Mouse (Mus musculus) midbrain, postnatal 0 days (tissue): ENCODE data around the gene Ccsap. TPM values are rescaled to one million over a fixed set of nuclear protein-coding genes. Genes with fewer than 3 reads are reported as not detected.

Experiments
- ATAC-seq: fragments of 200-750 bp; cut with Nextera tagmentation; 2 replicates; pipeline ENCODE4 v1.8.0; 2017; ENCODE audit warnings: moderate number of reproducible peaks, mild to moderate bottlenecking, moderate TSS enrichment, moderate library complexity; ENCODE audit not compliant: low FRiP score
- DNase-seq: peaks from one replicate; pipeline ENCODE4 v3.0.0-alpha.2; 2015; ENCODE audit warnings: low spot score
- H3K27ac ChIP-seq: fragments of 300-500 bp; sonication (generic); 2 replicates; pipeline ENCODE4 v1.5.1; 2014; ENCODE audit warnings: low read depth, mild to moderate bottlenecking, low read length, mixed read lengths
- H3K27me3 ChIP-seq: fragments of 300-500 bp; sonication (generic); 2 replicates; pipeline ENCODE4 v1.6.1; 2014; ENCODE audit warnings: low read length, control low read depth, mixed read lengths; ENCODE audit not compliant: insufficient read depth
- H3K36me3 ChIP-seq: fragments of 300-500 bp; sonication (generic); 2 replicates; pipeline ENCODE4 v1.6.1; 2014; ENCODE audit warnings: low read length, control low read depth, mixed read lengths; ENCODE audit not compliant: insufficient read depth
- H3K4me1 ChIP-seq: fragments of 300-500 bp; sonication (generic); 2 replicates; pipeline ENCODE4 v1.6.1; 2014; ENCODE audit warnings: mild to moderate bottlenecking, control low read depth, antibody characterized with exemption, low read length, mixed read lengths; ENCODE audit not compliant: insufficient read depth
- H3K4me2 ChIP-seq: fragments of 300-500 bp; sonication (generic); 2 replicates; pipeline ENCODE4 v1.6.1; 2014; ENCODE audit warnings: low read depth, mild to moderate bottlenecking, low read length, mixed read lengths; ENCODE audit not compliant: poor library complexity, severe bottlenecking
- H3K4me3 ChIP-seq: fragments of 300-500 bp; sonication (generic); 2 replicates; pipeline ENCODE4 v1.5.1; 2014; ENCODE audit warnings: low read depth, mild to moderate bottlenecking, low read length, moderate library complexity
- H3K9ac ChIP-seq: fragments of 300-500 bp; sonication (generic); replicated peaks from 2 replicates; pipeline ENCODE4 v1.6.1; 2014; ENCODE audit warnings: mild to moderate bottlenecking, low read length, moderate library complexity, mixed read lengths; ENCODE audit not compliant: poor library complexity, severe bottlenecking
- H3K9me3 ChIP-seq: fragments of 300-500 bp; sonication (generic); 2 replicates; pipeline ENCODE4 v1.6.1; 2016; ENCODE audit warnings: low read length, control low read depth
- CTCF ChIP-seq: IDR thresholded peaks from 2 replicates; pipeline ENCODE4 v1.5.1; 2016; ENCODE audit warnings: antibody characterized with exemption, mild to moderate bottlenecking
- WGBS: fragments of 180-500 bp; shearing (Covaris S2); extraction: QIAGEN DNeasy Blood & Tissue Kit; methylation state at CpG from one replicate; pipeline ENCODE4 v1.1.7; 2014; 5-methylcytosine and 5-hydroxymethylcytosine counted together
- polyA plus RNA-seq: library from polyadenylated mRNA; unstranded; fragments of >200 nt; fragmentation: Nextera tagmentation; extraction: Ambion mirVana; gene quantifications from 2 replicates; pipeline ENCODE4 v1.2.1, GENCODE M21; 2015
- total RNA-seq: library from RNA; depleted of rRNA; stranded (reverse); fragments of >200 nt; gene quantifications from 2 replicates; pipeline ENCODE4 v1.2.3, GENCODE M21; 2014

Gene Ccsap
- total and polyA plus RNA-seq, 2 experiments from 2014 or later, result 5.5 to 9.9 TPM

GRCm38 (mm10) chr8:123840578-123841345 lies 19.2 kb downstream of the Ccsap start:
- Histone ChIP-seq H3K9ac (no peak overlapping the region), H3K4me2 (no peak overlapping the region), H3K4me3 (no peak overlapping the region), H3K27ac (no peak overlapping the region), H3K27me3 (no peaks in the 10 kb centered on the region), H3K36me3 (0 out of 2 replicates have a peak, but pooled peaks cover 6% of the 10 kb centered on the region), H3K4me1 (no peaks in the 10 kb centered on the region), H3K9me3 (no peaks in the 10 kb centered on the region)
- no peak for ATAC-seq
- WGBS, result 92% methylated on average over 15 of the region's 15 CpGs
- DNase-seq, result no peak
- TF ChIP-seq CTCF, result no peak

GRCm38 (mm10) chr8:123838496-123838895 lies 21.5 kb downstream of the Ccsap start:
- Histone ChIP-seq H3K27me3 (no peaks in the 10 kb centered on the region), H3K4me2 (no peak overlapping the region), H3K9ac (no peak overlapping the region), H3K27ac (no peak overlapping the region), H3K4me1 (no peaks in the 10 kb centered on the region), H3K4me3 (no peak overlapping the region), H3K36me3 (peaks cover 26% of the 10 kb centered on the region), H3K9me3 (no peaks in the 10 kb centered on the region)
- DNase-seq (no peak), ATAC-seq (no peak)
- no peak for TF ChIP-seq CTCF
- WGBS, result 76% methylated on average over 9 of the region's 9 CpGs

- H3K4me3 ChIP-seq, result no peak overlapping the region
- no peaks in the 10 kb centered on the region for H3K27me3 ChIP-seq
- H3K27ac ChIP-seq, result no peak overlapping the region
- peaks cover 42% of the 10 kb centered on the region for H3K36me3 ChIP-seq
- H3K9ac ChIP-seq, result no peak overlapping the region
- H3K9me3 ChIP-seq, result no peaks in the 10 kb centered on the region
- ATAC-seq, result no peak
- 91% methylated on average over 6 of the region's 6 CpGs for WGBS
- H3K4me1 ChIP-seq, result no peaks in the 10 kb centered on the region
- DNase-seq, result no peak
- H3K4me2 ChIP-seq, result no peak overlapping the region
- no peak for TF ChIP-seq CTCF
Measured at GRCm38 (mm10) chr8:123836354-123836753, 23.7 kb downstream of the Ccsap start.

- H3K4me1 ChIP-seq, result no peaks in the 10 kb centered on the region
- 59% methylated on average over 9 of the region's 9 CpGs for WGBS
- peak; percentile 70; the same call in 1 of the 2 replicates for ATAC-seq
Measured at GRCm38 (mm10) chr8:123835451-123835850, 24.6 kb downstream of the Ccsap start.

GRCm38 (mm10) chr8:123832757-123833156 lies 27.3 kb downstream of the Ccsap start:
- DNase-seq (no peak), ATAC-seq (no peak)
- Histone ChIP-seq H3K36me3 (peaks cover 66% of the 10 kb centered on the region), H3K27me3 (no peaks in the 10 kb centered on the region), H3K4me3 (no peak overlapping the region), H3K27ac (no peak overlapping the region), H3K9me3 (no peaks in the 10 kb centered on the region), H3K4me2 (no peak overlapping the region), H3K4me1 (no peaks in the 10 kb centered on the region), H3K9ac (no peak overlapping the region)
- 95% methylated on average over 4 of the region's 4 CpGs for WGBS
- peak; percentile 61 for TF ChIP-seq CTCF

More at GRCm38 (mm10) chr8:123835451-123835850, 24.6 kb downstream of the Ccsap start:
- peak; percentile 84 for DNase-seq
- Histone ChIP-seq H3K27ac (no peak overlapping the region), H3K4me2 (no peak overlapping the region), H3K27me3 (no peaks in the 10 kb centered on the region), H3K9me3 (no peaks in the 10 kb centered on the region), H3K36me3 (peaks cover 43% of the 10 kb centered on the region), H3K4me3 (no peak overlapping the region), H3K9ac (no peak overlapping the region)
- peak; percentile 87 for TF ChIP-seq CTCF

- no peak overlapping the region for H3K27ac ChIP-seq
- H3K9ac ChIP-seq, result no peak overlapping the region
- H3K4me3 ChIP-seq, result no peak overlapping the region
- H3K36me3 ChIP-seq, result peaks cover 54% of the 10 kb centered on the region
- no peak for TF ChIP-seq CTCF
- no peaks in the 10 kb centered on the region for H3K27me3 ChIP-seq
- no peaks in the 10 kb centered on the region for H3K9me3 ChIP-seq
- no peaks in the 10 kb centered on the region for H3K4me1 ChIP-seq
- H3K4me2 ChIP-seq, result no peak overlapping the region
- DNase-seq (no peak), ATAC-seq (no peak)
- 90% methylated on average over 13 of the region's 13 CpGs for WGBS
Measured at GRCm38 (mm10) chr8:123827523-123827922, 32.5 kb downstream of the Ccsap start.
